Mouse (Mus musculus) megakaryocyte, embryonic 14.5 days (primary cell): ENCODE measurements at regions not wholly inside any gene's neighbourhood (a gene's known extent, or its start where the extent isn't known, plus 50 kb on each side); places are given as distances from the start of the nearest gene placed in this dataset.

ENCODE experiments used
- H3K27me3 ChIP-seq: replicated peaks from 2 replicates; pipeline ENCODE3; 2012; ENCODE audit warnings: inconsistent platforms
- H3K36me3 ChIP-seq: replicated peaks from 2 replicates; pipeline ENCODE3; 2012; ENCODE audit warnings: low read length, inconsistent platforms, mixed read lengths
- H3K4me1 ChIP-seq: 2 replicates; pipeline ENCODE4 v1.6.1; 2012; ENCODE audit warnings: inconsistent platforms
- H3K4me3 ChIP-seq: replicated peaks from 2 replicates; pipeline ENCODE3; 2012; ENCODE audit warnings: moderate library complexity, mild to moderate bottlenecking, inconsistent platforms
- H3K9me3 ChIP-seq: 2 replicates; pipeline ENCODE4 v1.6.1; 2012; ENCODE audit warnings: inconsistent platforms
- FLI1 ChIP-seq: IDR thresholded peaks from 2 replicates; pipeline ENCODE4 v1.6.1; 2012; ENCODE audit warnings: low read length, inconsistent platforms, mixed read lengths
- GATA1 ChIP-seq: IDR thresholded peaks from 3 replicates; pipeline ENCODE4 v1.6.1; 2012; ENCODE audit warnings: mixed read lengths, low read length, inconsistent platforms, borderline replicate concordance

DNA sequence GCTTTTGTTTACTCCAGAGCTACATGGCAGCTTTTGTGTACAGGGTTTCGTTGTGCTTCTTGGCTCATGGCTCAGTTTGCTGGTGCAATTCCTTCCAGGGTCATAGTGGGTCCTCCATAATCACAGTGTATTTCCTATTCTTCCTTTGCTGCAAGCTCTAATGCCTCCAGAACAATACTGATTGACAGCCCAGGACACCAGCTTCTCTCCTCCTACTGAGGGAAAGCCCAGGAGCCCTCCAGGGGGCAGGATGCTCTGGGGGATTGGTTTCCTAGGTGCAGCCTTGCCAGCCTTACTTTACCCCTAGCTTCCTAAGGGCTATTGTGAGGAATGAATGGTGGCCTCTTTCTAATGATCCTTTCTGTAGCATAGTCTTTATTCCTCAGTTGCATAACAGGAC, 224.6 kb downstream of the Ice1 start:
- Histone ChIP-seq H3K9me3 (peaks cover 46% of the 10 kb centered on the region), H3K4me3 (no peak overlapping the region), H3K4me1 (no peaks in the 10 kb centered on the region), H3K27me3 (no peaks in the 10 kb centered on the region), H3K36me3 (no peaks in the 10 kb centered on the region)
- TF ChIP-seq GATA1 (no peak), FLI1 (no peak)

DNA sequence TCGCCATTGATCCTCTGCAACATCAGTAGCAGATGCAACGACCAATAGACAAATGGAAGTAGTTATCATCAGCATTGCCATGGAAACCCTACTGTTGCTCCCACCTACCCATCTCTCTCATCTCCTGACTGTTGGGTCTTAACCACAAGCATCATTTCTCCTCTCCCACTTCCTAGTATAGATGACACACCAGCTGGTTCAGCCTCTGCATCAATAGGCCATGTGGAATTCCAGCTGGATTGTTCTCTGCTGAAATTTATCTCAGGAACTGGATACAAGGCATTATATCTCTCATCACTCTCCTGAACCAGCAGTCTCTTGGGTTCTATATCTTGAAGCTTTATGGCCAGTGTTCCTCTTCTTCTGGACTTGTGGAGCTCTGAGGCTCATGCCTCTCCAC, 219.3 kb downstream of the Ice1 start:
- TF ChIP-seq GATA1 = no peak
- TF ChIP-seq FLI1 = no peak

DNA sequence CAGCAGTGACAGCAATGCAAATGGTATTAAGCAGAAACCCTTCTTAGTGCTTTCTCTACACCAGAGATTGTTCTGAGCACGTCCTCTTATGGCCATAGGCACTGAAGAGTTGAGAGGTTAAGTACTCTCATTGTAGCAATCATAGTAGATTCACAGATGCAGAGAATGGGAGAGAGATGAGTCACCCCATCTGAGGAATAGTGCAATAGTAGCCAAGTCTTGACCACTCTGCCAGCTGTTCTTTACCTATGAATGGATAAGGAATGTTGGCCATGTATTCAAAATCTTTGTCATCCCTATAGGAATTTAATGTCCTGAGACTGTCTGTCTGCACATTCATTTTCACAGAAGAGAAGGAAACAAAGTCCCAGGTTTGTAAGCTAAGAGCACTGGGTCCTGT, 198.0 kb downstream of the Ice1 start:
- TF ChIP-seq GATA1 (no peak), FLI1 (no peak)
- no peaks in the 10 kb centered on the region for H3K27me3 ChIP-seq
- H3K9me3 ChIP-seq = peaks cover 56% of the 10 kb centered on the region
- H3K4me3 ChIP-seq = no peak overlapping the region
- H3K36me3 ChIP-seq = no peaks in the 10 kb centered on the region
- no peaks in the 10 kb centered on the region for H3K4me1 ChIP-seq

More for the DNA sequence above, 219.3 kb downstream of the Ice1 start:
- Histone ChIP-seq H3K4me3 (no peak overlapping the region), H3K36me3 (no peaks in the 10 kb centered on the region), H3K4me1 (no peaks in the 10 kb centered on the region), H3K27me3 (no peaks in the 10 kb centered on the region), H3K9me3 (peaks cover 68% of the 10 kb centered on the region)

DNA sequence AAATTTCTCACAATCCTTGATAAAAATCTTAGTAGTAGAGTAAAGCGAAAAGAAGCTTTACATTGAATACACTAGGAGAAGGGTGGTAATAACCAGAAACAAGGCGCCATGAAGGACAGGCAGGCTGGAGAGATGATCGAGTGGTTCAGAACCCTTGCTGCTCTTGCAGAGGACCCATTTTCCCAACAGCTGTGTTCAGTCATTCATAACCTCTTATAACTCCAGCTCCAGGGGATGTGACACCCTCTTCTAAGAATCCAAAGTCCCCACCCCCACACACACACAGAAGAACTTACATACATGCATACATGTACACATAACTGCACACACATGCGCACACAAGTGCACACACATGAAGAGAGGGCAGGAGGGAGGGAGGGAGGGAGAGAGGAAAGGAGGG, 190.5 kb downstream of the Ice1 start:
- peaks cover 21% of the 10 kb centered on the region for H3K9me3 ChIP-seq
- H3K36me3 ChIP-seq = no peaks in the 10 kb centered on the region
- H3K27me3 ChIP-seq = no peaks in the 10 kb centered on the region
- TF ChIP-seq FLI1 (no peak), GATA1 (no peak)
- no peak overlapping the region for H3K4me3 ChIP-seq
- H3K4me1 ChIP-seq = no peaks in the 10 kb centered on the region

DNA sequence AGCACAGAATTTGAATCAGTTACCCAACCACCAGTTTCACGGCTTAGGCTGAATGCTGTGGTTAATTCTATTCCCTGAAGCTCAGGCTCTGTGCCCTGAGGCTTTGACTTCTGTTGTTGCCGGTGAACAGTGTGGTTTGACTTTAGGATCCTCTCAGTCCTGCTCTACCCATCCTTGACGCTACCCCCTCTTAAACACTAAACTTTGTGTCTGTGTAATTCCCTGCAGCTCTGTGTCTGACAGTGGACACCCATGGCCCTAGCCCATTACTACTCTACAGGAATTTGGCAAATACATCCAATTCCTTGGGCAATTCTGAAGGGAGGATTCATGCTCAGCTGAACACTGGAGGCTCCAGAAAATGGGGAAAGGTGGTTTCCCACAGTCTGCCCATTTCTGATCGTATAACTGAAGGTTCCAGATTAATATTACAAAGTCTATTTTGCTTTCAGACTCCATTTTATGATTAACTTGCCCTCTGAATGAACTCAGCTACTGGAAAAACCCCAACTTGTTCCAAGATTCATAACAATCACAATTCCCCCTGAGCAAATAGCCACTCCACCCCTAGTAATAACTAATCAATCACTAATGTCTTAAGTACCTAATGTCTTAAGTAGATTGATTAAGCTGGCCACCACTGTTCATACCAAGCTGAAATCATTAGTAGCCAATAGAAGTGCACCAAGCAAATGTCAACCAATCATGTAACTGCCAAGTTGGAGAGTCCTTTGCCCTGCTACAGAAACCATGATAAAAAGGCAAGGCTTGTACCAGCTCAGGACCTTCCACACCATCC, 182.6 kb downstream of the Ice1 start:
- TF ChIP-seq GATA1 (no peak), FLI1 (no peak)
- Histone ChIP-seq H3K4me3 (no peak overlapping the region), H3K27me3 (no peaks in the 10 kb centered on the region)

DNA sequence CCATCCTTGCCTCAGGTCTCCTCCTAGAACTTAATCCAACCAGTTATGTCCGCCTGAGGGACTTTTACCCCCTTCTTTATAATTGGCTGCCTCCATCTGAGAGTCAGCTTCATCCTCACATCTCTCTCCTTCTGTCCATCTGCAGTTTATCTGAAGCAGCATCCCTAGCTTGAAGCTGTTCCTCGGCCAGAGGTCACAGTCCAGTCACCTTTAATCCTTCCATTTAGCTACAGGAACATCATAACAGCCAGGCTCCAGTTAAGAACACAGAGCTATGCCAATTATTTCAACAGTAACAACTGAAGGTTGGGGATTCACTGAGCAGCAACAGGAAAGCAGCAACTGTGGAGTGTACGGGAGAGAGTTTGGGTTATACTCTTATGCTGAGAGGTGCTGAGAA, 179.0 kb downstream of the Ice1 start:
- no peaks in the 10 kb centered on the region for H3K4me1 ChIP-seq
- H3K27me3 ChIP-seq = no peaks in the 10 kb centered on the region
- no peak overlapping the region for H3K4me3 ChIP-seq
- no peak for TF ChIP-seq GATA1
- TF ChIP-seq FLI1 = no peak
- H3K9me3 ChIP-seq = peaks cover 26% of the 10 kb centered on the region
- no peaks in the 10 kb centered on the region for H3K36me3 ChIP-seq

More for the DNA sequence above, 182.6 kb downstream of the Ice1 start:
- no peaks in the 10 kb centered on the region for H3K4me1 ChIP-seq
- no peaks in the 10 kb centered on the region for H3K36me3 ChIP-seq
- peaks cover 26% of the 10 kb centered on the region; the same call in 1 of the 2 replicates for H3K9me3 ChIP-seq

DNA sequence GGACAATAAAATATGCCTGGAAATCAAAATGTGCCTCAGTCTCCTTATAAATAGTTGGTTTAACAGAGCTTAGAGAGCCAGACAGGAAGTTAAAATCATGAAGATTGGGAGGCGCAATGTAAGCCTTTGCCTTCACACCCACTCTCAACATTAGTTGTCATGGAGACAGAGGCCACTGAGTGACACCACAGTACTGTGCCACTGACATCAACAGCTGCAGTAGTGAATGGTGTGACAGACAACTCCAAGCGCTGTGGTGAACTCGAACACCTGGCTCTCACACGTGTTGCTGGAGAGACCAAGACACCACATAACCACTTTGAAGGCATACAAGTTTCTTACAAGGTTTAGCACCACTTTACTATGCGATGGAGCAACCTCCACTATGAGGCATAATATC, 172.4 kb downstream of the Ice1 start:
- Histone ChIP-seq H3K36me3 (no peaks in the 10 kb centered on the region), H3K4me3 (no peak overlapping the region)
- TF ChIP-seq GATA1 (no peak), FLI1 (no peak)

DNA sequence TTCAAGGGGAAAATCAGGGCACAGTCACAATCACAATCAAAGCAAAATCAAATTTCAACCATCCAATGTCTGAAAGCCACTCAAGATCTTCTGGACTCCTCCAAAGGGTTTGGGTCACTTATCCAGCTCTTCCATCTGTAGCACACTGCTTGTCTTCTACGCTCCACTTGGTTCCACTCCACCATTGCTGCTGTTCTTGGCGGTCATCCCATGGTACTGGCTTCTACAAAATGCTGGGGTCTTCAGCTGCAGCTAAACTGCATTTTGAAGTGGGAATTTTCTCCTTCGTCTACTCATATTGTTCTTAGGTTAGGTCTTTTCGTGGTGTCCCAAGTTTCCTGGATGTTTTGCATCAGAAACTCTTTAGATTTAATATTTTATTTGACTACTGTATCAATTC, 162.7 kb downstream of the Ice1 start:
- no peaks in the 10 kb centered on the region for H3K27me3 ChIP-seq
- H3K9me3 ChIP-seq = peaks cover 37% of the 10 kb centered on the region
- no peak overlapping the region for H3K4me3 ChIP-seq
- no peaks in the 10 kb centered on the region; the same call in none of the 2 replicates for H3K4me1 ChIP-seq
- TF ChIP-seq FLI1 = no peak
- TF ChIP-seq GATA1 = no peak
- no peaks in the 10 kb centered on the region for H3K36me3 ChIP-seq

More for the DNA sequence above, 172.4 kb downstream of the Ice1 start:
- peaks cover 9% of the 10 kb centered on the region for H3K9me3 ChIP-seq
- H3K4me1 ChIP-seq = no peaks in the 10 kb centered on the region
- no peaks in the 10 kb centered on the region for H3K27me3 ChIP-seq

DNA sequence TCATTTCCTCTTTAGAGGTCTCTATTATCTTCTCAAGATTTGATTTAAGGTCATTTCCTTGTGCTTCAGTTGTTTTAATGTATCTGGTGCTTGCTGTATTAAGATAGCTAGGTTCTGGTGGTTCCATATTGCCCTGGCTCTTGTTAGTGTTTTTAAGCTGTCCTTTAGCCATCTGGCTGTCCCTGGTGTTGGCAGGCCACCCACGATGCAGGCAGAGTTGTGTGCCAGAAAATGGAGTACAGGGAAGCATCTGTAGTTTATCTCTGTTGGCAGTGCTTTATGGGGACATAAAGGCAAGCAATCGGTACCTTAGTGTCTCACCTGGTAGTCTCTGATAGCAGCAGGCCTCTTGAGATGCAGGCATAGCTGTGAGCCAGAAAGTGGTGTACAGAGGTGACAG, 162.1 kb downstream of the Ice1 start:
- Histone ChIP-seq H3K36me3 (no peaks in the 10 kb centered on the region), H3K27me3 (no peaks in the 10 kb centered on the region)
- TF ChIP-seq GATA1 (no peak), FLI1 (no peak)

DNA sequence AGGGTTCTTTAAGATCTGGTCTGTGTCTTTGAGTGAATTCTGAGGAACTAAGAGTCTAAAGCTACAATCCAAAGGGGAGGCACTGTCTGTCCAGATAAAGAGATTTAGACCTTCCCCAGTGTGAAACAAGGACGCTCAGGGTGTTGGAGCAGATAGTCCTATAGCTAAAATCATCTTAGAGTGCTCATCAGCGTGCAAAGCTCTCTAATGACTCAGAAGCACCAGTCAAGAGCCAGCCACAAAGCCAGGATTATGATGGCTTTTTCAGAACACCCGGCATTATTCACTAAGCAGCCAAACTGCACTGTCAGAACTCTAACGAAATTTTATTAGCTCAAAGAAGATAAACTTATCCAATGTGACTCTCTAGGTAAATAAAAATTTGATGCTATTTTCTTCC, 138.1 kb downstream of the Ice1 start:
- TF ChIP-seq GATA1 (no peak), FLI1 (no peak)
- Histone ChIP-seq H3K9me3 (peaks cover 17% of the 10 kb centered on the region; the same call in 1 of the 2 replicates), H3K36me3 (no peaks in the 10 kb centered on the region), H3K27me3 (no peaks in the 10 kb centered on the region), H3K4me1 (no peaks in the 10 kb centered on the region), H3K4me3 (no peak overlapping the region)

More for the DNA sequence above, 162.1 kb downstream of the Ice1 start:
- no peak overlapping the region for H3K4me3 ChIP-seq
- H3K9me3 ChIP-seq = peaks cover 37% of the 10 kb centered on the region
- H3K4me1 ChIP-seq = no peaks in the 10 kb centered on the region; the same call in none of the 2 replicates
